Mouse (Mus musculus) liver, embryonic 14.5 days (tissue): ENCODE data around the gene Yes1. TPM values are rescaled to one million over a fixed set of nuclear protein-coding genes. Genes with fewer than 3 reads are reported as not detected.

Experiments used
- ATAC-seq: fragments of 200-750 bp; cut with Nextera tagmentation; 2 replicates; pipeline ENCODE4 v1.8.0; 2017; ENCODE audit warnings: moderate number of reproducible peaks, mild to moderate bottlenecking, moderate library complexity; ENCODE audit not compliant: insufficient read depth
- DNase-seq, 3 experiments: peaks; one replicate each; pipeline ENCODE4 v3.0.0-alpha.2; 2012 to 2013; ENCODE audit warnings: low read depth in 3 of 3, low spot score in 3 of 3
- H3K27ac ChIP-seq: fragments of 300-500 bp; sonication (generic); 2 replicates; pipeline ENCODE4 v1.5.1; 2014; ENCODE audit warnings: moderate library complexity, mild to moderate bottlenecking, control low read depth, inconsistent platforms
- H3K27me3 ChIP-seq: fragments of 300-500 bp; sonication (generic); 2 replicates; pipeline ENCODE4 v1.6.1; 2014; ENCODE audit warnings: mild to moderate bottlenecking, low read length, moderate library complexity; ENCODE audit not compliant: control insufficient read depth, insufficient read depth
- H3K36me3 ChIP-seq: fragments of 300-500 bp; sonication (generic); replicated peaks from 2 replicates; pipeline ENCODE4 v1.6.1; 2014; ENCODE audit warnings: low read depth; ENCODE audit not compliant: control insufficient read depth, insufficient read depth
- H3K4me1 ChIP-seq, 2 experiments: fragments of 200-500 bp in 1 of 2; fragments of 300-500 bp in 1 of 2; sonication (generic) in 1 of 2; replicated peaks; 2 replicates each; pipeline ENCODE4 v1.6.1; 2012 to 2014; ENCODE audit warnings: antibody characterized with exemption in 1 of 2, inconsistent platforms in 1 of 2, low read length in 1 of 2; ENCODE audit not compliant: control insufficient read depth in 2 of 2, insufficient read depth in 2 of 2
- H3K4me2 ChIP-seq: fragments of 300-500 bp; sonication (generic); 2 replicates; pipeline ENCODE4 v1.6.1; 2014; ENCODE audit warnings: low read depth, mild to moderate bottlenecking, control low read depth, moderate library complexity
- H3K4me3 ChIP-seq, 2 experiments: fragments of 200-500 bp in 1 of 2; fragments of 300-500 bp in 1 of 2; sonication (generic) in 1 of 2; 2 replicates each; pipeline ENCODE4 v1.5.1; 2012 to 2014; ENCODE audit warnings: low read depth in 2 of 2, low read length in 2 of 2, mild to moderate bottlenecking in 2 of 2, control low read depth in 1 of 2, inconsistent platforms in 1 of 2, moderate library complexity in 1 of 2; ENCODE audit not compliant: insufficient read depth in 1 of 2
- H3K9ac ChIP-seq: fragments of 300-500 bp; sonication (generic); replicated peaks from 2 replicates; pipeline ENCODE4 v1.6.1; 2014; ENCODE audit warnings: mild to moderate bottlenecking, control low read depth, moderate library complexity
- H3K9me3 ChIP-seq: fragments of 300-500 bp; sonication (generic); 2 replicates; pipeline ENCODE4 v1.6.1; 2016; ENCODE audit warnings: low read length, mixed read lengths; ENCODE audit not compliant: control insufficient read depth
- CTCF ChIP-seq: IDR thresholded peaks from 2 replicates; pipeline ENCODE4 v1.5.1; 2016; ENCODE audit warnings: antibody characterized with exemption, low read depth, control low read depth
- EP300 ChIP-seq: IDR thresholded peaks from 2 replicates; pipeline ENCODE4 v1.6.1; 2016; ENCODE audit warnings: antibody characterized with exemption, low read depth
- WGBS: fragments of 180-500 bp; shearing (Covaris S2); extraction: QIAGEN DNeasy Blood & Tissue Kit; methylation state at CpG from one replicate; pipeline ENCODE4 v1.1.7; 2014; ENCODE audit not compliant: insufficient replicate concordance; 5-methylcytosine and 5-hydroxymethylcytosine counted together
- polyA plus RNA-seq, 2 experiments: library from polyadenylated mRNA; depleted of rRNA in 1 of 2; stranded (reverse) in 1 of 2; unstranded in 1 of 2; fragments of >200 nt; fragmentation: Nextera tagmentation in 1 of 2; extraction: Ambion mirVana in 1 of 2; gene quantifications; 2 replicates each; pipeline versions ENCODE4 v1.2.1 to v1.2.3; 2012 to 2014

The Yes1 gene
- polyA plus RNA-seq, 2 experiments, result 1.6 to 4.2 TPM

DNA sequence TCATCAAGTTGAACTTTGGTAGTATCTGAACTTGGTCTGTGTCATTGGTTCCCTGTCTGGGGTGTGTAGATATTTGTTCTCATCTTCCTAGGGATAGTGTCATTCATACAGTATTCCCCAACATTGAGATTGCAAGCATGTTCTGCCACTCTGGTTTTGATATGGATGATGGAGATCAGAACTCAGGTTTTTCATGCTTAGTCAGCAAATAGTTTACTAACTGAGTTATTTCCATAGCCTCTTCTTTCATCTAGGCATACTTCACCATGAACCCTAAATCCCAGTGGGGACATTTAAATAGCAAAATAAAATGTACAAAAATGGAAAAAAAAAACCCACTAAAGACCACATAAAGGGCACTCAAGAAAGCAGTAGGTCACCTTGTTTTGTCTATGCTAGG, 12.7 kb downstream of the Yes1 start:
- H3K9ac ChIP-seq, result no peak overlapping the region
- ATAC-seq, result no peak
- no peak overlapping the region for H3K27ac ChIP-seq
- H3K4me1 ChIP-seq, result no peaks in the 10 kb centered on the region
- no peaks in the 10 kb centered on the region for H3K36me3 ChIP-seq
- TF ChIP-seq CTCF, result no peak
- no peak for TF ChIP-seq EP300
- no peak overlapping the region for H3K4me2 ChIP-seq
- no peak overlapping the region for H3K4me3 ChIP-seq
- DNase-seq, result no peak
- H3K9me3 ChIP-seq, result no peaks in the 10 kb centered on the region
- H3K27me3 ChIP-seq, result no peaks in the 10 kb centered on the region

GRCm38 (mm10) chr5:32624777-32625176, 13.8 kb downstream of the Yes1 start:
- H3K9ac ChIP-seq, result no peak overlapping the region
- H3K9me3 ChIP-seq, result no peaks in the 10 kb centered on the region
- H3K4me1 ChIP-seq, result no peaks in the 10 kb centered on the region
- ATAC-seq (no peak), DNase-seq (no peak)
- H3K4me3 ChIP-seq, result no peak overlapping the region
- H3K27ac ChIP-seq, result no peak overlapping the region
- no peaks in the 10 kb centered on the region for H3K27me3 ChIP-seq
- WGBS, result 65% methylated on average over 2 of the region's 2 CpGs
- no peaks in the 10 kb centered on the region for H3K36me3 ChIP-seq
- no peak for TF ChIP-seq EP300
- no peak for TF ChIP-seq CTCF
- H3K4me2 ChIP-seq, result no peak overlapping the region

DNA sequence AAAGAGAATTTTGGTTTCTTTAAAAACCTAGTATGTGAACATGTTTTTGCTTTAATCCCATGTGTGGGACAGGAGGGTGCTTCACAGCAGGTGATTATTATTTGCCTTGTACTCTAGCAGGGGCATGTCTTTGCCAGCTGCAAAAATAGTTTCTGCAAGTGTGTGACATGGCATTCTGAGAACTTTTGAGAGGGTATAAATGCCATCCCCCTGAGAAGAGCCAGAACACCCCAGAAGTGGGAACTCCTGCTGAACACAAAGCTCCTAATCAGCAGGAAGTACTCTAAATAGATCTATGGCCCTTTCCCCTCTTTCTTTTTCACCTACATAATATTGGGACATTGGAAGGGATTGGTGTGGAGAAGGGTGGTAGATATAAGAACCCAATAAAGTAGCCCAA, 22.2 kb downstream of the Yes1 start:
- Histone ChIP-seq H3K4me3 (no peak overlapping the region), H3K27me3 (no peaks in the 10 kb centered on the region), H3K27ac (no peak overlapping the region), H3K9ac (no peak overlapping the region), H3K9me3 (no peaks in the 10 kb centered on the region), H3K4me1 (no peaks in the 10 kb centered on the region), H3K36me3 (no peaks in the 10 kb centered on the region), H3K4me2 (no peak overlapping the region)
- TF ChIP-seq CTCF, result no peak
- no peak for TF ChIP-seq EP300
- ATAC-seq (no peak), DNase-seq (no peak)

DNA sequence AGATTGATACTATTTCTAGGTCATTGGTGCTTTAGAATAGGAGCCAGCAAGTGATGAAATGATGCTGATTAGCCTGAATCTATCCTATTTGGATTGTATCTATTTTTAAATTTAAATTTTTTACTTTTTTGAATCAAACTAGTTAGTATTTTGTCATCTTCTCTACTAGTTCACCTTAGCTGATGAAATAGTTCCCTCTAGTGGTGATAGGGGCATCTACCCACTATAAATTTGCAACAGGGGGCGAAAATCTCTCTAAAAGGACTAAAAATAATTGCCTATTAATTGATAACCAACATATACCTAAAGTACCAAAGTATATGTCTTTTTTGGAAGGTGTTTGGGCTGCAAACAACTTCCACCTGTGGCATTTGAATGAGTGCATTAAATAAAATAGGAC, 46.4 kb downstream of the Yes1 start:
- Histone ChIP-seq H3K4me1 (no peaks in the 10 kb centered on the region), H3K27ac (no peak overlapping the region), H3K4me3 (no peak overlapping the region), H3K9ac (no peak overlapping the region), H3K27me3 (no peaks in the 10 kb centered on the region), H3K9me3 (no peaks in the 10 kb centered on the region), H3K4me2 (no peak overlapping the region), H3K36me3 (no peaks in the 10 kb centered on the region)
- no peak for ATAC-seq
- no peak for DNase-seq
- 34% methylated on average over 1 of the region's 1 CpGs for WGBS
- TF ChIP-seq EP300 (no peak), CTCF (peak; percentile 29; the same call in 1 of the 2 replicates)

DNA sequence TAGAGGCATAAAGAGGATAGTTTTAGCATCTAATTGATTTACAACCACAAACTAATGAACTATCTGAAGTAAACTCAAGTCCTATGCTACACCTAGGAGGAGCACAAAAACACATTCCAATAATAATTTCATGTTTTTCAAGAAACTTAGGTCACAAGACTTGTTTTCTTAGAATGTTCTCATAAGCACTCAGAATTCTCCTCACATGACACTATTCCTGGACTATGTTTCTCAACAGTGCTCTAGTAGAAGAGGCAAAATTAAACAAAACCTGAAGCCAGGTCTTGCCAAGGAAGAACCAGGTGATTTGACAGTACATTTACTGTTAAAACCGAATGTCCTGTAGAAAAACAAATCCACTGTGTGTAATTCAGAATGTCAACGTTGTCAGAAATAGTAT, 71.5 kb downstream of the Yes1 start:
- Histone ChIP-seq H3K9ac (no peak overlapping the region), H3K4me1 (no peaks in the 10 kb centered on the region), H3K27me3 (no peaks in the 10 kb centered on the region), H3K27ac (no peak overlapping the region), H3K4me3 (no peak overlapping the region), H3K4me2 (no peak overlapping the region), H3K9me3 (no peaks in the 10 kb centered on the region), H3K36me3 (no peaks in the 10 kb centered on the region)
- WGBS, result 48% methylated on average over 2 of the region's 2 CpGs
- TF ChIP-seq EP300 (no peak), CTCF (no peak)
- ATAC-seq, result no peak
- no peak for DNase-seq

DNA sequence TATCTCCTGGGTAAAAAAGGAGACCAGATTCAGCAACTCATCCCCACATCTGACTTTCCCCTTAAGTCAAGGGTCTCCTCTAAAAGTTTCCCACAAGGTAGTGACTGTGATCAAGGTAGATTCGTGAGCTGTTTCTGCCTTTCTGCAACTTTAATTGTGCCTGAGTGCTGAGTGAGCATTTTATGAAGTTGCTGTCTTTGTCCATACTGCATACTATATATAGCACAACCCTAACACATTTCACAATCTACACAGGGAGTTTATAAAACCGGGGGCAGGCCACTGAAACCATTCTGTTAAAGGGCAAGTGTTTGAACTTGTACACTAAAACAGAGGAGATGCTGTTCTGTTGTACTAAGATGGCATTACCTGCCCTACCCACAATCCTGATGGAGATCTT, 82.4 kb downstream of the Yes1 start:
- Histone ChIP-seq H3K4me3 (no peak overlapping the region), H3K4me2 (no peak overlapping the region), H3K27ac (no peak overlapping the region), H3K27me3 (no peaks in the 10 kb centered on the region), H3K36me3 (no peaks in the 10 kb centered on the region), H3K4me1 (peaks cover 0 to 4% of the 10 kb centered on the region in 2 experiments; a peak in 1 of 4 replicates), H3K9ac (no peak overlapping the region), H3K9me3 (no peaks in the 10 kb centered on the region)
- DNase-seq (no peak), ATAC-seq (no peak)
- 21% methylated on average over 2 of the region's 2 CpGs for WGBS
- no peak for TF ChIP-seq CTCF
- no peak for TF ChIP-seq EP300
